Mouse (Mus musculus): ENCODE data around the gene Olfr1371. TPM values are rescaled to one million over a fixed set of nuclear protein-coding genes. Genes with fewer than 3 reads are reported as not detected.

Gene Olfr1371
- total and polyA plus RNA-seq, 3 experiments, result not detected

GRCm38 (mm10) chr11:52167126-52167525 lies 46.7 kb downstream of the Olfr1371 start:
- TF ChIP-seq USF1 (IDR thresholded peaks at IDR 0.05; ENCODE audit: low read depth, low read length), result no peak
- no peak for TF ChIP-seq E2F4 (IDR thresholded peaks at IDR 0.05; ENCODE audit: borderline replicate concordance, low read depth, low read length)
- TF ChIP-seq NELFE (IDR thresholded peaks at IDR 0.05; ENCODE audit: low read depth, low read length), result no peak
- TF ChIP-seq GABPA (IDR thresholded peaks at IDR 0.05; ENCODE audit: low read depth, low read length), result no peak
- no peak for TF ChIP-seq UBTF (IDR thresholded peaks at IDR 0.05; ENCODE audit: borderline replicate concordance, insufficient read depth, low read depth, low read length)
- no peak for TF ChIP-seq MYC (IDR thresholded peaks at IDR 0.05; ENCODE audit: low read depth, low read length)
- no peak for TF ChIP-seq SIN3A (IDR thresholded peaks at IDR 0.05; ENCODE audit: low read length)
- no peak for TF ChIP-seq SMC3 (IDR thresholded peaks at IDR 0.05; ENCODE audit: low read depth, low read length)
- TF ChIP-seq CHD1 (IDR thresholded peaks at IDR 0.05; ENCODE audit: low read depth, low read length), result no peak
- no peak for TF ChIP-seq EP300 (IDR thresholded peaks at IDR 0.05; ENCODE audit: low read depth in 1 of 2, low read length in 2 of 2)
- no peak for TF ChIP-seq TAL1 (IDR thresholded peaks at IDR 0.05; ENCODE audit: low read length)
- TF ChIP-seq ZKSCAN1 (IDR thresholded peaks at IDR 0.05; ENCODE audit: low read depth, low read length), result no peak
- TF ChIP-seq TCF12 (IDR thresholded peaks at IDR 0.05; ENCODE audit: low read depth, low read length), result no peak
- TF ChIP-seq ZMIZ1 (IDR thresholded peaks at IDR 0.05; ENCODE audit: low read depth, low read length), result no peak
- TF ChIP-seq MXI1 (IDR thresholded peaks at IDR 0.05; ENCODE audit: low read depth, low read length), result no peak
- no peak for TF ChIP-seq MAX (IDR thresholded peaks at IDR 0.05; ENCODE audit: low read length)
- Histone ChIP-seq H3K27ac (ENCODE audit: control insufficient read depth, low read depth, low read length) (no peak overlapping the region), H3K9me3 (replicated peaks; ENCODE audit: insufficient read depth, low read length) (no peaks in the 10 kb centered on the region), H3K79me2 (ENCODE audit: control insufficient read depth, insufficient read depth, low read length, poor library complexity) (no peaks in the 10 kb centered on the region), H3K27me3 (ENCODE audit: control insufficient read depth in 1 of 2, insufficient read depth in 2 of 2, low read length in 2 of 2) (peaks cover 2 to 4% of the 10 kb centered on the region in 2 experiments), H3K36me3 (ENCODE audit: control insufficient read depth in 1 of 2, insufficient read depth in 2 of 2, low read length in 2 of 2) (no peaks in the 10 kb centered on the region), H3K4me1 (ENCODE audit: control insufficient read depth in 1 of 2, insufficient read depth in 2 of 2, low read length in 2 of 2) (no peaks in the 10 kb centered on the region), H3K4me3 (ENCODE audit: control insufficient read depth in 1 of 2, insufficient read depth in 1 of 2, low read depth in 2 of 2, low read length in 2 of 2) (no peak overlapping the region), H3K9ac (ENCODE audit: control insufficient read depth, low read depth, low read length, poor library complexity, severe bottlenecking) (no peak overlapping the region)
- DNase-seq (ENCODE audit: low read depth, low spot score), result no peak

- TF ChIP-seq GABPA (IDR thresholded peaks at IDR 0.05; ENCODE audit: low read depth, low read length), result no peak
- no peak for TF ChIP-seq MEF2A (IDR thresholded peaks at IDR 0.05; ENCODE audit: extremely low read depth, insufficient replicate concordance, low read depth, low read length, poor library complexity, severe bottlenecking)
- TF ChIP-seq POLR2AphosphoS2 (IDR thresholded peaks at IDR 0.05; ENCODE audit: low read length), result no peak
- TF ChIP-seq SMC3 (IDR thresholded peaks at IDR 0.05; ENCODE audit: low read depth, low read length), result no peak
- no peak for TF ChIP-seq POLR2A (IDR thresholded peaks at IDR 0.05; ENCODE audit: control insufficient read depth in 1 of 2, insufficient read depth in 1 of 2, low read depth in 1 of 2, low read length in 2 of 2, poor library complexity in 1 of 2)
- TF ChIP-seq SIN3A (IDR thresholded peaks at IDR 0.05; ENCODE audit: low read length), result no peak
- TF ChIP-seq CHD2 (IDR thresholded peaks at IDR 0.05; ENCODE audit: low read length), result no peak
- no peak for TF ChIP-seq BHLHE40 (IDR thresholded peaks at IDR 0.05; ENCODE audit: borderline replicate concordance, low read depth, low read length)
- no peak for TF ChIP-seq RCOR1 (IDR thresholded peaks at IDR 0.05; ENCODE audit: low read depth, low read length)
- no peak for TF ChIP-seq GATA1 (IDR thresholded peaks at IDR 0.05; ENCODE audit: low read depth, low read length)
- no peak for TF ChIP-seq TCF12 (IDR thresholded peaks at IDR 0.05; ENCODE audit: low read depth, low read length)
- no peak for TF ChIP-seq ETS1 (IDR thresholded peaks at IDR 0.05; ENCODE audit: low read depth, low read length)
- no peak for TF ChIP-seq EP300 (IDR thresholded peaks at IDR 0.05; ENCODE audit: low read depth in 1 of 2, low read length in 2 of 2)
- H3K4me1 ChIP-seq (ENCODE audit: control insufficient read depth in 1 of 2, insufficient read depth in 2 of 2, low read length in 2 of 2), result no peaks in the 10 kb centered on the region
Observed at GRCm38 (mm10) chr11:52163926-52164325, 49.9 kb downstream of the Olfr1371 start.

More at GRCm38 (mm10) chr11:52163926-52164325, 49.9 kb downstream of the Olfr1371 start:
- Histone ChIP-seq H3K9ac (ENCODE audit: control insufficient read depth, low read depth, low read length, poor library complexity, severe bottlenecking) (no peak overlapping the region), H3K27me3 (ENCODE audit: control insufficient read depth in 1 of 2, insufficient read depth in 2 of 2, low read length in 2 of 2) (no peaks in the 10 kb centered on the region; a peak in 2 of 4 replicates), H3K79me2 (ENCODE audit: control insufficient read depth, insufficient read depth, low read length, poor library complexity) (no peaks in the 10 kb centered on the region), H3K4me3 (ENCODE audit: control insufficient read depth in 1 of 2, insufficient read depth in 1 of 2, low read depth in 2 of 2, low read length in 2 of 2) (no peak overlapping the region), H3K9me3 (replicated peaks; ENCODE audit: insufficient read depth, low read length) (no peaks in the 10 kb centered on the region), H3K36me3 (ENCODE audit: control insufficient read depth in 1 of 2, insufficient read depth in 2 of 2, low read length in 2 of 2) (no peaks in the 10 kb centered on the region), H3K27ac (ENCODE audit: control insufficient read depth, low read depth, low read length) (no peak overlapping the region)
- DNase-seq (ENCODE audit: low read depth, low spot score), result no peak
